Mouse (Mus musculus) heart, embryonic 13.5 days (tissue): ENCODE measurements around the gene Npy5r. TPM values are rescaled to one million over a fixed set of nuclear protein-coding genes. Genes with fewer than 3 reads are reported as not detected.

Experiments
- ATAC-seq: fragments of 200-750 bp; cut with Nextera tagmentation; 2 replicates; pipeline ENCODE4 v1.8.0; 2017; ENCODE audit warnings: moderate TSS enrichment; ENCODE audit not compliant: insufficient number of reproducible peaks, low FRiP score, low TSS enrichment; ENCODE audit errors: extremely low read depth
- H3K27ac ChIP-seq: fragments of 300-500 bp; sonication (generic); replicated peaks from 2 replicates; pipeline ENCODE4 v1.5.1; 2015; ENCODE audit warnings: moderate library complexity, mild to moderate bottlenecking, inconsistent platforms
- H3K27me3 ChIP-seq: fragments of 300-500 bp; sonication (generic); replicated peaks from 2 replicates; pipeline ENCODE4 v1.6.1; 2015; ENCODE audit warnings: mild to moderate bottlenecking, inconsistent platforms
- H3K36me3 ChIP-seq: fragments of 300-500 bp; sonication (generic); 2 replicates; pipeline ENCODE4 v1.6.1; 2015; ENCODE audit warnings: mild to moderate bottlenecking, inconsistent platforms
- H3K4me1 ChIP-seq: fragments of 300-500 bp; sonication (generic); 2 replicates; pipeline ENCODE4 v1.6.1; 2015; ENCODE audit warnings: inconsistent platforms
- H3K4me2 ChIP-seq: fragments of 300-500 bp; sonication (generic); 2 replicates; pipeline ENCODE4 v1.6.1; 2015; ENCODE audit warnings: inconsistent platforms, mild to moderate bottlenecking, moderate library complexity
- H3K4me3 ChIP-seq: fragments of 300-500 bp; sonication (generic); 2 replicates; pipeline ENCODE4 v1.5.1; 2015; ENCODE audit warnings: moderate library complexity, mild to moderate bottlenecking, inconsistent platforms
- H3K9ac ChIP-seq: fragments of 300-500 bp; sonication (generic); 2 replicates; pipeline ENCODE4 v1.6.1; 2015; ENCODE audit warnings: inconsistent platforms, mild to moderate bottlenecking, moderate library complexity
- H3K9me3 ChIP-seq: fragments of 300-500 bp; sonication (generic); 2 replicates; pipeline ENCODE4 v1.6.1; 2016; ENCODE audit warnings: inconsistent platforms
- WGBS: fragments of 180-500 bp; shearing (Covaris S2); methylation state at CpG from one replicate; pipeline ENCODE4 v1.1.7; 2015; ENCODE audit warnings: mixed read lengths; 5-methylcytosine and 5-hydroxymethylcytosine counted together
- polyA plus RNA-seq: library from polyadenylated mRNA; unstranded; fragments of >200 nt; fragmentation: Nextera tagmentation; extraction: Ambion mirVana; gene quantifications from 2 replicates; pipeline ENCODE4 v1.2.1, GENCODE M21; 2015

Npy5r gene
- not detected in 2 replicates for polyA plus RNA-seq

GRCm38 (mm10) chr8:66687511-66688329 lies at the start of gene Npy5r:
TSS of gene Npy5r (minus strand) at chr8:66688128.
- H3K4me2 ChIP-seq: peak within 1 kb of the TSS; percentile 93
- peak within 1 kb of the TSS; percentile 57 for H3K4me3 ChIP-seq
- H3K4me1 ChIP-seq: peaks cover 11% of the 10 kb centered on the region
- WGBS: 2% methylated on average over 43 of the region's 43 CpGs
- peaks cover 44% of the 10 kb centered on the region for H3K27me3 ChIP-seq
- H3K27ac ChIP-seq: no peak within 1 kb of the TSS
- H3K9me3 ChIP-seq: no peaks in the 10 kb centered on the region
- ATAC-seq: no peak
- H3K9ac ChIP-seq: peak within 1 kb of the TSS; percentile 74
- no peaks in the 10 kb centered on the region for H3K36me3 ChIP-seq

- H3K9me3 ChIP-seq: no peaks in the 10 kb centered on the region
- 50% methylated on average over 5 of the region's 5 CpGs for WGBS
- no peaks in the 10 kb centered on the region for H3K36me3 ChIP-seq
- ATAC-seq: no peak
- H3K4me2 ChIP-seq: no peak overlapping the region
- no peaks in the 10 kb centered on the region for H3K4me1 ChIP-seq
- H3K9ac ChIP-seq: no peak overlapping the region
- H3K27me3 ChIP-seq: no peaks in the 10 kb centered on the region
- H3K4me3 ChIP-seq: no peak overlapping the region
- H3K27ac ChIP-seq: no peak overlapping the region
Observed at GRCm38 (mm10) chr8:66731957-66732356, 44.0 kb upstream of the Npy5r start.

- 0 out of 2 replicates have a peak, but pooled peaks cover under 1% of the 10 kb centered on the region for H3K4me1 ChIP-seq
- WGBS: 41% methylated on average over 7 of the region's 7 CpGs
- no peak overlapping the region for H3K27ac ChIP-seq
- H3K4me2 ChIP-seq: no peak overlapping the region
- H3K36me3 ChIP-seq: no peaks in the 10 kb centered on the region
- no peaks in the 10 kb centered on the region for H3K9me3 ChIP-seq
- no peak for ATAC-seq
- no peak overlapping the region for H3K4me3 ChIP-seq
- H3K27me3 ChIP-seq: no peaks in the 10 kb centered on the region
- no peak overlapping the region for H3K9ac ChIP-seq
Observed at GRCm38 (mm10) chr8:66729446-66729845, 41.5 kb upstream of the Npy5r start.

GRCm38 (mm10) chr8:66722835-66723234 lies 34.9 kb upstream of the Npy5r start:
- Histone ChIP-seq H3K36me3 (no peaks in the 10 kb centered on the region), H3K4me1 (0 out of 2 replicates have a peak, but pooled peaks cover 5% of the 10 kb centered on the region), H3K27ac (no peak overlapping the region), H3K4me3 (no peak overlapping the region), H3K4me2 (no peak overlapping the region), H3K9ac (no peak overlapping the region), H3K27me3 (no peaks in the 10 kb centered on the region), H3K9me3 (no peaks in the 10 kb centered on the region)
- ATAC-seq: no peak
- WGBS: 73% methylated on average over 2 of the region's 2 CpGs

GRCm38 (mm10) chr8:66714324-66714975 lies 26.5 kb upstream of the Npy5r start:
- WGBS: 84% methylated on average over 7 of the region's 7 CpGs

GRCm38 (mm10) chr8:66698782-66699181 lies 10.9 kb upstream of the Npy5r start:
- Histone ChIP-seq H3K9me3 (no peaks in the 10 kb centered on the region), H3K9ac (no peak overlapping the region), H3K36me3 (no peaks in the 10 kb centered on the region), H3K4me2 (peak overlapping the region; percentile 92), H3K4me1 (peaks cover 9% of the 10 kb centered on the region), H3K27me3 (peaks cover 21% of the 10 kb centered on the region), H3K27ac (no peak overlapping the region), H3K4me3 (peak overlapping the region; percentile 56)
- ATAC-seq: no peak
- 50% methylated on average over 7 of the region's 7 CpGs for WGBS

More at GRCm38 (mm10) chr8:66714324-66714975, 26.5 kb upstream of the Npy5r start:
- no peak for ATAC-seq
- H3K9ac ChIP-seq: no peak overlapping the region
- no peak overlapping the region for H3K4me2 ChIP-seq
- no peaks in the 10 kb centered on the region for H3K27me3 ChIP-seq
- no peaks in the 10 kb centered on the region for H3K4me1 ChIP-seq
- no peak overlapping the region for H3K4me3 ChIP-seq
- 0 out of 2 replicates have a peak, but pooled peaks cover 3% of the 10 kb centered on the region for H3K9me3 ChIP-seq
- no peaks in the 10 kb centered on the region for H3K36me3 ChIP-seq
- no peak overlapping the region for H3K27ac ChIP-seq

- no peaks in the 10 kb centered on the region for H3K36me3 ChIP-seq
- WGBS: 6% methylated on average over 7 of the region's 7 CpGs
- no peaks in the 10 kb centered on the region for H3K9me3 ChIP-seq
- peak overlapping the region; percentile 72 for H3K9ac ChIP-seq
- H3K4me3 ChIP-seq: peak overlapping the region; percentile 56
- peak overlapping the region; percentile 92 for H3K4me2 ChIP-seq
- H3K27me3 ChIP-seq: peaks cover 21% of the 10 kb centered on the region
- no peak overlapping the region for H3K27ac ChIP-seq
- ATAC-seq: no peak
- peaks cover 9% of the 10 kb centered on the region for H3K4me1 ChIP-seq
Observed at GRCm38 (mm10) chr8:66698011-66698410, 10.1 kb upstream of the Npy5r start.

- no peak for ATAC-seq
Observed at GRCm38 (mm10) chr8:66696970-66697843, 9.3 kb upstream of the Npy5r start, which contains the start of gene Npy1r. TSS of gene Npy1r (plus strand) at chr8:66697192.

GRCm38 (mm10) chr8:66690402-66690801 lies 2.5 kb upstream of the Npy5r start:
- Histone ChIP-seq H3K4me2 (no peak overlapping the region), H3K27ac (no peak overlapping the region), H3K27me3 (peaks cover 44% of the 10 kb centered on the region), H3K9ac (no peak overlapping the region), H3K36me3 (no peaks in the 10 kb centered on the region), H3K4me3 (no peak overlapping the region), H3K4me1 (peaks cover 11% of the 10 kb centered on the region), H3K9me3 (no peaks in the 10 kb centered on the region)
- ATAC-seq: no peak
- 67% methylated on average over 5 of the region's 5 CpGs for WGBS

More at GRCm38 (mm10) chr8:66696970-66697843, 9.3 kb upstream of the Npy5r start, which contains the start of gene Npy1r:
- WGBS: 1% methylated on average over 30 of the region's 30 CpGs
- Histone ChIP-seq H3K27me3 (peaks cover 21% of the 10 kb centered on the region), H3K36me3 (no peaks in the 10 kb centered on the region), H3K4me3 (peak within 1 kb of the TSS; percentile 56), H3K9me3 (no peaks in the 10 kb centered on the region), H3K4me2 (peak within 1 kb of the TSS; percentile 92), H3K4me1 (peaks cover 9% of the 10 kb centered on the region), H3K9ac (peak within 1 kb of the TSS; percentile 72), H3K27ac (no peak within 1 kb of the TSS)

- H3K4me3 ChIP-seq: no peak overlapping the region
- ATAC-seq: no peak
- no peak overlapping the region for H3K9ac ChIP-seq
- 45% methylated on average over 4 of the region's 4 CpGs for WGBS
- H3K4me2 ChIP-seq: no peak overlapping the region
- no peaks in the 10 kb centered on the region for H3K9me3 ChIP-seq
- H3K36me3 ChIP-seq: no peaks in the 10 kb centered on the region
- peaks cover 44% of the 10 kb centered on the region for H3K27me3 ChIP-seq
- H3K27ac ChIP-seq: no peak overlapping the region
- H3K4me1 ChIP-seq: peaks cover 11% of the 10 kb centered on the region
Observed at GRCm38 (mm10) chr8:66688799-66689198, 871 bp upstream of the Npy5r start.

GRCm38 (mm10) chr8:66688395-66688794 lies 467 bp upstream of the Npy5r start:
- Histone ChIP-seq H3K27ac (no peak overlapping the region), H3K9me3 (no peaks in the 10 kb centered on the region), H3K4me3 (peak overlapping the region; percentile 57), H3K9ac (no peak overlapping the region), H3K4me1 (peaks cover 11% of the 10 kb centered on the region), H3K4me2 (peak overlapping the region; percentile 93), H3K27me3 (peaks cover 44% of the 10 kb centered on the region), H3K36me3 (no peaks in the 10 kb centered on the region)
- 51% methylated on average over 6 of the region's 6 CpGs for WGBS
- no peak for ATAC-seq
